Mouse (Mus musculus): ENCODE data around the gene Paqr7. TPM values are rescaled to one million over a fixed set of nuclear protein-coding genes. Genes with fewer than 3 reads are reported as not detected.

Paqr7 gene
- polyA plus RNA-seq, 1 experiment from 2014 or later = 7.8 TPM

- DNase-seq (ENCODE audit: low spot score) = no peak
- no peak overlapping the region for H3K4me3 ChIP-seq
- peaks cover 19% of the 10 kb centered on the region for H3K36me3 ChIP-seq
- no peaks in the 10 kb centered on the region for H3K9me3 ChIP-seq
- H3K4me1 ChIP-seq = peaks cover 23% of the 10 kb centered on the region
- 19% methylated on average over 16 of the region's 16 CpGs for WGBS
- no peaks in the 10 kb centered on the region for H3K27me3 ChIP-seq (ENCODE audit: insufficient read depth, poor library complexity, severe bottlenecking)
- 0 out of 2 replicates have a peak overlapping the region, but pooled peaks have one; percentile 29 for H3K27ac ChIP-seq
Observed at GRCm38 (mm10) chr4:134557626-134558249, 61.2 kb downstream of the Paqr7 start.

DNA sequence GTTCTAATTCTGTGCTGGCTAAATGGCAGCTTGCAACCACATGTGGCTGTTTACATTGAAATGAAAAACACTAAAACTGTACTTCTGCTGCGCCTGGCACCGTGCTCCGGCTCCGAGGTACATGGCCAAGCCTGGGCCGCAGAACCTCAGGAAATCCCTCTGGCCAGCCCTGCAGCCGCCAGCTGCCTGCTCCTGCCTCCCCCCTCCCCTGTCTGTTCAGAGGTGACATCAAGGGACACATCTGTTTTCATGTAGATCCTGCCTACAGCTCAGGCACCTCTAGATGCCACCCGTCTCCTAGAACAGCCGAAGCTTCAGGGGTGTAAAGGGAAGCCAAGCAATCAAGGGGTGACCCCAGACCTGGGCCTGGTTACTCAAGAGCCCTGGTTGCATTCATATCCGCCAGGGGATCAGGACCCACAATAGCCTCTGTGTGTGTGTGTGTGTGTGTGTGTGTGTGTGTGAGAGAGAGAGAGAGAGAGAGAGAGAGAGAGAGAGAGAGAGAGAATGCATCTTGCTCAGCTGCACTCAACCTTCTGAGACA, 62.1 kb downstream of the Paqr7 start:
- Histone ChIP-seq H3K4me3 (no peak overlapping the region), H3K27me3 (ENCODE audit: insufficient read depth, poor library complexity, severe bottlenecking) (no peaks in the 10 kb centered on the region), H3K9me3 (no peaks in the 10 kb centered on the region), H3K27ac (peak overlapping the region; percentile 53; the same call in 1 of the 2 replicates), H3K4me1 (peaks cover 23% of the 10 kb centered on the region), H3K36me3 (peaks cover 24% of the 10 kb centered on the region)
- DNase-seq (ENCODE audit: low spot score) = no peak
- WGBS = 63% methylated on average over 9 of the region's 9 CpGs

DNA sequence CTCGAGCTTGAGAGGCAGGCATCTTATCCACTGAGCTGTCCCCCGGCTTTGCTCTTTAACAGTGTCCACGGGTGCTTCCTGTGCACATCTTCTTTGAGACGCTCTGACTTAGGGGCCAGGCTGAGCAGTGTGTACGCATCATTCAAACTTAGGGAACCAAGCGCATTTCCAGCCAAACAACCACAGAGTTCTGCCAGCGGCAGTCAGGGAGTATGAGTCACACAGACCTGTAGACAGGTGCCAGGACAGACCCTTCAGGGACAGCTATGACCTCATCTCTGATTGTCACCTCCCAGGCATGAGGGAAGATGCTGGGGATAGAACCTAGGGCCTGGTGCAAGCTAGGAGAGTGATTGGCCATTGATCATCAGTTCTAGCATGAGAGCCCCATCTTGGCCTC, 62.7 kb downstream of the Paqr7 start:
- H3K4me3 ChIP-seq = no peak overlapping the region
- 87% methylated on average over 7 of the region's 7 CpGs for whole genome bisulfite sequencing
- peaks cover 29% of the 10 kb centered on the region for H3K36me3 ChIP-seq
- H3K27me3 ChIP-seq (ENCODE audit: insufficient read depth, poor library complexity, severe bottlenecking) = no peaks in the 10 kb centered on the region
- H3K27ac ChIP-seq = no peak overlapping the region
- no peaks in the 10 kb centered on the region for H3K9me3 ChIP-seq
- peaks cover 23% of the 10 kb centered on the region for H3K4me1 ChIP-seq
- no peak for DNase-seq (ENCODE audit: low spot score)

Small RNAs within 50 kb of the gene (microRNA-seq; reads per million reads assigned to microRNA genes)
- 1.0 reads per million for gene Gm23634

Other genes with a start within 250 kb of the Paqr7 start
- gene Gm30191, start 249.8 kb upstream of the Paqr7 start, polyA plus RNA-seq (2016; fragmentation: Nextera tagmentation; extraction: Ambion mirVana) = not detected in 2 replicates
- gene Grrp1, start 242.6 kb upstream of the Paqr7 start, polyA plus RNA-seq (2016; fragmentation: Nextera tagmentation; extraction: Ambion mirVana) = 6.3 and 8.8 TPM in 2 replicates
- gene Pdik1l, start 208.8 kb upstream of the Paqr7 start, polyA plus RNA-seq (2016; fragmentation: Nextera tagmentation; extraction: Ambion mirVana) = 15.8 and 18.2 TPM in 2 replicates
- 47.5 and 77.0 TPM in 2 replicates for gene Trim63, start 181.6 kb upstream of the Paqr7 start, polyA plus RNA-seq (2016; fragmentation: Nextera tagmentation; extraction: Ambion mirVana)
- gene Slc30a2, start 153.5 kb upstream of the Paqr7 start, polyA plus RNA-seq (2016; fragmentation: Nextera tagmentation; extraction: Ambion mirVana) = 0.09 and 0.36 TPM in 2 replicates
- 1.9 and 2.8 TPM in 2 replicates for gene Extl1, start 112.8 kb upstream of the Paqr7 start, polyA plus RNA-seq (2016; fragmentation: Nextera tagmentation; extraction: Ambion mirVana)
- 8.0 and 9.6 TPM in 2 replicates for gene Pafah2, start 100.4 kb upstream of the Paqr7 start, polyA plus RNA-seq (2016; fragmentation: Nextera tagmentation; extraction: Ambion mirVana)
- 838 and 1,170 TPM in 2 replicates for gene Stmn1, start 28.4 kb upstream of the Paqr7 start, polyA plus RNA-seq (2016; fragmentation: Nextera tagmentation; extraction: Ambion mirVana)
- gene Aunip, start 14.3 kb downstream of the Paqr7 start, polyA plus RNA-seq (2016; fragmentation: Nextera tagmentation; extraction: Ambion mirVana) = 16.1 and 17.2 TPM in 2 replicates
- gene Mtfr1l, start 38.7 kb downstream of the Paqr7 start, polyA plus RNA-seq (2016; fragmentation: Nextera tagmentation; extraction: Ambion mirVana) = 155 and 166 TPM in 2 replicates
- gene Selenon, start 55.5 kb downstream of the Paqr7 start, polyA plus RNA-seq (2016; fragmentation: Nextera tagmentation; extraction: Ambion mirVana) = 8.0 and 9.0 TPM in 2 replicates
- 8.3 and 8.6 TPM in 2 replicates for gene Man1c1, start 207.6 kb downstream of the Paqr7 start, polyA plus RNA-seq (2016; fragmentation: Nextera tagmentation; extraction: Ambion mirVana)

Data from heart, embryonic 10.5 days (tissue).